Mouse (Mus musculus) WW6 (cell line): ENCODE results near the gene Rhox8.
"Not testable (repeated sequence)": the region's sequence is repeated elsewhere in the genome, so short reads cannot be mapped to it uniquely, and the experiment has no call there.

Experiments used
- DNase-seq: peaks from one replicate; pipeline ENCODE4 v3.0.0-alpha.2; 2013; ENCODE audit warnings: low read depth, low spot score

Rhox8 gene

GRCm38 (mm10) chrX:37878844-37879243, at the start of gene Rhox8:
Rhox8 (minus strand) TSS chrX:37878944.
- DNase-seq, result no peak

- DNase-seq, result no peak
Observed at GRCm38 (mm10) chrX:37916311-37916710, 37.6 kb upstream of the Rhox8 start.

- DNase-seq, result no peak
Observed at GRCm38 (mm10) chrX:37908581-37908980, 29.8 kb upstream of the Rhox8 start.

DNA sequence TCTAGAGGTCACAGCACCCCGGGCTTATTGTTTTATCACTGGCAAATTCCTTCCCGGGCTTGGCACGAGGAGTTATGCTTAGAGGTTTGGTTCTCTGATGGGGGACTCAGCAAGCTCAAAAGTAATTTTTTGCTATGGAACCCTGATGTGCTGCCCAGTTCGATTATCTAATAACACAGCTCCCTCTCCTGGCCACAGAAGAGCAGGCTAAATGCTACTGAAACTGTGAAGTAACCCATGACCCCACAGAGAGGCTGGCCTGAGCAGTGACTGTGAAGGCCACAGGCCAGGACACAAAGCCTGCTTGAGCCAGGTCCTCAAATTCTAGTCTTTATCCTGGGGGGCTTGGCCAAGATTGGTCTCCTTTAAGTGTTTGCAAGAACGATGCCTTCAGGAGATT, 25.0 kb upstream of the Rhox8 start:
- DNase-seq, result no peak

DNA sequence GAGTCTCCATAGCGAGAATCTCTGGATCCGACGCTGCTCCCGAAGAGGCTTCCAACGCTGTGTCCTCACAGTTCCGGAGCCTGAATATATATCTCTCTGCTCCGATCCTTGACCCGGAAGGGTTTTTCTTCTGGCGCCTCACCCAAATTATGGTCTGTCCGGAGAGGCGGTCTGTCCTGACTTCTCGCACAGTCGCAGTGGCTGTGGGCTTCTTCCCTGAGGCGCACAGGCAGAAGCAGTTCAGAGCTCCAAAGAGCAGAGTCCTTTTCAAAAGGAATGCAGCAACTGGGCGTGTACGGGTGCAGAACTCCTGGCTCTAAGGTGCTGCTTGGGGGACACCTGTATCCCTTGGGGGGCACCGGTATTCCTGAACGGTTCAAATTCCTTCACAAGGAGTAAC, 22.9 kb upstream of the Rhox8 start, which contains the start of gene Rhox9:
TSS of gene Rhox9 (minus strand) at position 101 of the 400 bp plus-strand sequence.
- not testable (repeated sequence) for DNase-seq

DNA sequence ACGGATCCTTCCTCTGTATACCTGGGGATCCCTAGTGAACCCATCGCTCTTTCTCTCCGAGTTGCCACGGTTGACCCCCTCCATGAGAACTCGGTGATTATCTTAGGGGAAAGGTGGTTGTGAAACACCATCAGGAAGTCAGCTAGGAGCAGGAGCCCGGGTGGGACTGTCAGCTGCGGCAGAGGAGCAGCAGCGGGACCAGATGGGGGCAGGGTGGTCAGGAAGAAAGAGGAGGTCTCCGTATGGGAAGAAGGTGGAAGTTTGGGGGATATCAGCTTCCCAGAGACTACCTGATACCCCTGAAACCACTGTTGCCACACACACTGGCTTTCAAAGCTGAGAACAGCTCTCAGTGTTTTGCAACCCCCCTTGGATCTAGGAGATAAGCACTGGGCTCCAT, 18.4 kb upstream of the Rhox8 start, which contains the start of gene Rhox7b:
TSS of gene Rhox7b (minus strand) at position 101 of the 400 bp plus-strand sequence.
- DNase-seq, result not testable (repeated sequence)

DNA sequence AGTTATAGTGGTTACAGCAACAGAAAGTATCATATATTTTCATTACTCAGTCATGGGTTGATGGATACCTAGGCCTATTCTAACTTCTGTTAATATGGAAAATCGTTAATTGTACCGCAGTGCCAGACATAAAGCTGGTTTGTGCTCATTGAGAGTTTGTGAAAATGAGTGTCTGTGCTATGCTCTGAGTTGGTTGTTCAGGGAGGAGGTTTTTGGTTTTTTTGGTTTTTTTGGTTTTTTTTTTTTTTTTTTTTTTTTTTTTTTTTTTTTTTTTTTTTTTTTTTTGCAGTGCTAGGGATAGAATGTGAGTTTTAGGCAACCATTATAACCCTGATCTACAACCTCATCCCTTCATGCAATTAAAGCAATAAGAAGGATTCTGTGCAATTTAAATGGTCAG, 7.1 kb downstream of the Rhox8 start:
- DNase-seq, result no peak

DNA sequence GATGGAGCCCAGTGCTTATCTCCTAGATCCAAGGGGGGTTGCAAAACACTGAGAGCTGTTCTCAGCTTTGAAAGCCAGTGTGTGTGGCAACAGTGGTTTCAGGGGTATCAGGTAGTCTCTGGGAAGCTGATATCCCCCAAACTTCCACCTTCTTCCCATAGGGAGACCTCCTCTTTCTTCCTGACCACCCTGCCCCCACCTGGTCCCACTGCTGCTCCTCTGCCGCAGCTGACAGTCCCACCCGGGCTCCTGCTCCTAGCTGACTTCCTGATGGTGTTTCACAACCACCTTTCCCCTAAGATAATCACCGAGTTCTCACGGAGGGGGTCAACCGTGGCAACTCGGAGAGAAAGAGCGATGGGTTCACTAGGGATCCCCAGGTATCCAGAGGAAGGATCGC, 47.4 kb downstream of the Rhox8 start, which contains the start of gene Rhox7a:
TSS of gene Rhox7a (plus strand) at position 301 of the 400 bp plus-strand sequence.
- not testable (repeated sequence) for DNase-seq

- DNase-seq, result not testable (repeated sequence)
Observed at GRCm38 (mm10) chrX:37826610-37827009, 52.1 kb downstream of the Rhox8 start, which contains the start of gene Rhox6. Rhox6 (plus strand) TSS chrX:37826910.
